Mouse (Mus musculus) liver, postnatal 0 days (tissue): ENCODE measurements around the gene Olfml2b. TPM values are rescaled to one million over a fixed set of nuclear protein-coding genes. Genes with fewer than 3 reads are reported as not detected.

Experiments used
- ATAC-seq: fragments of 200-750 bp; cut with Nextera tagmentation; 2 replicates; pipeline ENCODE4 v1.8.0; 2017; ENCODE audit warnings: mild to moderate bottlenecking, moderate library complexity
- DNase-seq: peaks from one replicate; pipeline ENCODE4 v3.0.0-alpha.2; 2016
- H3K27ac ChIP-seq: fragments of 300-500 bp; sonication (generic); 2 replicates; pipeline ENCODE4 v1.5.1; 2014; ENCODE audit warnings: antibody characterized with exemption, moderate library complexity, mild to moderate bottlenecking, low read depth
- H3K27me3 ChIP-seq: fragments of 300-500 bp; sonication (generic); 2 replicates; pipeline ENCODE4 v1.6.1; 2014; ENCODE audit warnings: low read length, control low read depth, mixed read lengths; ENCODE audit not compliant: insufficient read depth
- H3K36me3 ChIP-seq: fragments of 300-500 bp; sonication (generic); replicated peaks from 2 replicates; pipeline ENCODE4 v1.6.1; 2014; ENCODE audit warnings: mild to moderate bottlenecking, control low read depth, low read length, moderate library complexity, mixed read lengths; ENCODE audit not compliant: insufficient read depth
- H3K4me1 ChIP-seq: fragments of 300-500 bp; sonication (generic); 2 replicates; pipeline ENCODE4 v1.6.1; 2014; ENCODE audit warnings: antibody characterized with exemption, mild to moderate bottlenecking, control low read depth; ENCODE audit not compliant: insufficient read depth
- H3K4me2 ChIP-seq: fragments of 300-500 bp; sonication (generic); 2 replicates; pipeline ENCODE4 v1.6.1; 2014; ENCODE audit warnings: low read depth, mild to moderate bottlenecking, low read length, moderate library complexity, mixed read lengths
- H3K4me3 ChIP-seq: fragments of 300-500 bp; sonication (generic); 2 replicates; pipeline ENCODE4 v1.5.1; 2014; ENCODE audit warnings: low read depth, low read length
- H3K9ac ChIP-seq: fragments of 300-500 bp; sonication (generic); replicated peaks from 2 replicates; pipeline ENCODE4 v1.6.1; 2014; ENCODE audit warnings: mild to moderate bottlenecking, moderate library complexity
- H3K9me3 ChIP-seq: fragments of 300-500 bp; sonication (generic); 2 replicates; pipeline ENCODE4 v1.6.1; 2016; ENCODE audit warnings: mild to moderate bottlenecking, control low read depth, low read length, mixed read lengths
- CTCF ChIP-seq: sonication (generic); IDR thresholded peaks from 2 replicates; pipeline ENCODE4 v1.5.1; 2016; ENCODE audit warnings: antibody characterized with exemption, low read depth
- EP300 ChIP-seq: IDR thresholded peaks from 2 replicates; pipeline ENCODE4 v1.6.1; 2016; ENCODE audit warnings: antibody characterized with exemption, low read depth, mild to moderate bottlenecking
- WGBS: fragments of 180-500 bp; shearing (Covaris S2); extraction: QIAGEN DNeasy Blood & Tissue Kit; methylation state at CpG from one replicate; pipeline ENCODE4 v1.1.7; 2014; ENCODE audit not compliant: insufficient replicate concordance; 5-methylcytosine and 5-hydroxymethylcytosine counted together
- polyA plus RNA-seq: library from polyadenylated mRNA; unstranded; fragments of >200 nt; fragmentation: Nextera tagmentation; extraction: Ambion mirVana; gene quantifications from 2 replicates; pipeline ENCODE4 v1.2.1, GENCODE M21; 2015

The Olfml2b gene
- polyA plus RNA-seq, 1 experiment from 2014 or later = 2.9 TPM

DNA sequence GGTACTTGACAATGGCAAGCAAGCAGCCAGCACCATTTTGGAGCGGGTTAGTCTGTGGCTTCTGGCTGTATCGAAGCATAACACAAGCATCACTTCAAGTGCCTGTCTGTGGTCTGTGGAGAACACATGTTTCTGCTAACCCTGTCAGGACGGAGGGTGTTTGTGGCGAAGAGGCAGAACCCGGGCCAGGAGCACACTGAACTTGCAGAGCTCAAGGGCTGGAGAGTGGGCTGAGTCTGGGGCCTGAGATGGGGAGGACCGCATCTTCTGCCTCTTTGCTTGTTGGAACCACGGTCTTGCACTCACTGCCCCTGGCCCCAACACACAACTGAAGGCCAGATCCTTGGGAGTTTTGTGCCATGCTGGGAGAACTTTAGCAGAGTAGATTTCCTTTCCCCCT, 34.5 kb upstream of the Olfml2b start:
- H3K9ac ChIP-seq = no peak overlapping the region; the same call in 1 of the 2 replicates
- H3K36me3 ChIP-seq = no peaks in the 10 kb centered on the region
- no peak overlapping the region for H3K4me3 ChIP-seq
- H3K27me3 ChIP-seq = no peaks in the 10 kb centered on the region
- H3K4me2 ChIP-seq = peak overlapping the region; percentile 35
- no peaks in the 10 kb centered on the region for H3K9me3 ChIP-seq
- 36% methylated on average over 7 of the region's 7 CpGs for WGBS
- DNase-seq (peak; percentile 29), ATAC-seq (peak; percentile 71)
- H3K4me1 ChIP-seq = peaks cover 19% of the 10 kb centered on the region
- peak overlapping the region; percentile 88 for H3K27ac ChIP-seq
- TF ChIP-seq EP300 (no peak), CTCF (no peak)

GRCm38 (mm10) chr1:170610289-170610688, 34.0 kb upstream of the Olfml2b start:
- ATAC-seq (peak; percentile 99), DNase-seq (peak; percentile 69)
- WGBS = 52% methylated on average over 3 of the region's 3 CpGs
- H3K4me3 ChIP-seq = no peak overlapping the region
- H3K27ac ChIP-seq = peak overlapping the region; percentile 88
- no peaks in the 10 kb centered on the region for H3K9me3 ChIP-seq
- H3K4me1 ChIP-seq = peaks cover 19% of the 10 kb centered on the region
- H3K27me3 ChIP-seq = no peaks in the 10 kb centered on the region
- no peaks in the 10 kb centered on the region for H3K36me3 ChIP-seq
- TF ChIP-seq EP300 (peak; percentile 98), CTCF (no peak)
- no peak overlapping the region; the same call in 1 of the 2 replicates for H3K9ac ChIP-seq
- H3K4me2 ChIP-seq = peak overlapping the region; percentile 35

DNA sequence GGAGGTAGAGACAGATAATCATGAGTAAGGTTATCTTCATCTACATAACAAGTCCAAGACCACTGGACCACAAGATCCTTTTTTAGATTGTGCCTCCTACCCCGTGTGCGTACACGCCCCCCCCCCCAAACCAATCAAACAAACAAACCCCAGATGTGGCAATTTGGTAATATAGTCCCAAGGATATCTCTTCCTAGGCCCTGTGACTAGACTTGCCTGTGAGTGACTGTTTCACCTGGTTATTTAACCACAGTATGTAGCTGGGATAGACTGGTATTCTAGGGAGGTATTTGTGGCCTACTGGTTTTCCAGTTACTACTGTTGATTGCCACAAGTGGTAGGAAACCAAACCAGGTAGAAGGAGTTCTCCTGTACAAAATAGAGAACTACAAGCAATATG, 33.6 kb upstream of the Olfml2b start:
- H3K27ac ChIP-seq = peak overlapping the region; percentile 79
- H3K9ac ChIP-seq = no peak overlapping the region
- ATAC-seq = peak; percentile 52
- H3K4me1 ChIP-seq = peaks cover 19% of the 10 kb centered on the region
- 0 out of 2 replicates have a peak overlapping the region, but pooled peaks have one; percentile 35 for H3K4me2 ChIP-seq
- no peaks in the 10 kb centered on the region for H3K36me3 ChIP-seq
- no peak for TF ChIP-seq CTCF
- TF ChIP-seq EP300 = no peak
- WGBS = 49% methylated on average over 3 of the region's 3 CpGs
- DNase-seq = no peak
- H3K4me3 ChIP-seq = no peak overlapping the region
- H3K9me3 ChIP-seq = no peaks in the 10 kb centered on the region
- no peaks in the 10 kb centered on the region for H3K27me3 ChIP-seq

GRCm38 (mm10) chr1:170611631-170612030, 32.7 kb upstream of the Olfml2b start:
- Histone ChIP-seq H3K9me3 (no peaks in the 10 kb centered on the region), H3K4me1 (peaks cover 19% of the 10 kb centered on the region), H3K36me3 (no peaks in the 10 kb centered on the region), H3K9ac (no peak overlapping the region; the same call in 1 of the 2 replicates), H3K27me3 (no peaks in the 10 kb centered on the region), H3K4me2 (no peak overlapping the region), H3K4me3 (no peak overlapping the region), H3K27ac (0 out of 2 replicates have a peak overlapping the region, but pooled peaks have one; percentile 79)
- TF ChIP-seq CTCF (no peak), EP300 (no peak)
- no peak for ATAC-seq
- no peak for DNase-seq
- 80% methylated on average over 3 of the region's 3 CpGs for WGBS

DNA sequence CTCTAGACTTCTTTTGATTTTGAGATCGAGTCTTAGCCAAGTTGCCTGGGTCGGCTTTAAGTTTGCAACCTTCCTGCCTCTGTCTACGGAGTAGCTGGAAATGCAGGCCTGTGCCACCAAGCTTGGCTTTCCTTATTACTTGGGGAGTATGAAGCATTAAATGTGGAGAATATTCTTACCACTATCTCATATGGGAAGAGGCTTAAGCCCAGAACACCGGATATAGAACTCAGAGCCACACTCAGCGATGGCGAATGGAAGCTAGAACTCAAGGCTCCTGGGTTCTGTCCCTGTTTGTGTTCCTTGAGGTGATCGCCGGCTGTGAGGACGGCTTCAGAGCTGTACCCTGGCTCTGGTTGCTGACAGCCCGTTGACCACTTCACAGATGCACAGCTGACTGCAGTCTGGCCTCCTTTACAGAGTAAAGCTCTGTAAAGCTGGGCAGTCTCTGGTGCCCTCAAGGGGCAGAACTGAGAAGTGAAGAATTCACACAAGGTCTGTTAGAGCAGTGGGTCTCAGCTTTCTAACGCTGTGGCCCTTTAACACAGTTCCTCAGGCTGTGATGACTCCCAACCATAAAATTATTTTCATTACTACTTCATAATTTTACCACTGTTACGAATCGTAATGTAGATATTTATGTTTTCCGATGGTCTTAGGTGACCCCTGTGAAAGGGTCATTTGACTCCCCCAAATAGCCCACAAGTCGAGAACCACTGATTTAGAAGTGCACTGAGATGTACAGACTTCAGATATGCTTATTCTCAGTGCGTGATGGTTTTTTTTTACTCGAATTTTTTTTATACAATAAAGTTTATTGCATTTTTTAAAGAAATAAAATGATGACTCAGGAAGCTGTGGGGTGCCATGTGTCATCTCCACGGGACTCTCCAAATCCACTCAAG, 31.1 kb upstream of the Olfml2b start:
- peaks cover 18% of the 10 kb centered on the region for H3K4me1 ChIP-seq
- peak; percentile 71 for DNase-seq
- no peaks in the 10 kb centered on the region for H3K36me3 ChIP-seq
- TF ChIP-seq EP300 = no peak
- peak; percentile 97 for TF ChIP-seq CTCF
- ATAC-seq = peak; percentile 46; the same call in 1 of the 2 replicates
- no peak overlapping the region for H3K9ac ChIP-seq
- H3K27ac ChIP-seq = no peak overlapping the region
- no peaks in the 10 kb centered on the region for H3K27me3 ChIP-seq
- 60% methylated on average over 18 of the region's 18 CpGs for WGBS
- no peak overlapping the region for H3K4me3 ChIP-seq
- H3K4me2 ChIP-seq = no peak overlapping the region
- H3K9me3 ChIP-seq = no peaks in the 10 kb centered on the region

DNA sequence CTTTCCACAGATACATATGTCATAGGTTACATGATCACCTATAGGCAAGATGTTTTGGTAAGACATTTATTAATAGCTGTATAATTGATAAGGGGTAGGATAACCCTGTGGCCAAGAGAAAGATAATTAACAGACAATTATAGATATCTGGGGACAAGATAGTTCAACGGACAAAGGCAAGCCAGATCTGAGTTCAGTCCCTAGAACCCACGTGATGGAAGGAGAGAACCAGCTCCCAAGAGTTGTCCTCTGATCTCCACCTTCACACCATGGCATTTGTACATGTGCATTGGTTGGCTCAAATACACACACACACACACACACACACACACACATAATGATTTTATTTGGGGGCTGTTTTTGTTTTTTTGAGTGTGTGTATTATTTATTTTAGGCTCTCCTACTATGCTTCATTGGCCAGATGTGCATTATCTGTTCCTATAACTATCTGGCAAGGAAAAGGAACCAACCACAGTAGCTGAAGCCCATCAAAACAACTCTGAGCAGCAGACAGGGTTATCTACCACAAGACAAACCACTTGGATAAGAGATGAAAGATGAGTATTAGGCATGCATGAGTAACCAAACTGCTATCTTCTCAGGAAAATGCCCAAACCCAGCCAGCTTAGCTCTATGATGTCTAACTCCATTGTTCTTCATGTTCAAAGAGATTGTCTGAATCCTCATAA, 24.5 kb upstream of the Olfml2b start:
- no peaks in the 10 kb centered on the region for H3K27me3 ChIP-seq
- H3K9me3 ChIP-seq = peaks cover 3% of the 10 kb centered on the region; the same call in 1 of the 2 replicates
- no peak overlapping the region for H3K4me3 ChIP-seq
- H3K27ac ChIP-seq = no peak overlapping the region
- H3K9ac ChIP-seq = no peak overlapping the region
- H3K4me1 ChIP-seq = peaks cover 16% of the 10 kb centered on the region
- TF ChIP-seq CTCF (no peak), EP300 (no peak)
- H3K36me3 ChIP-seq = no peaks in the 10 kb centered on the region
- 63% methylated on average over 2 of the region's 2 CpGs for WGBS
- ATAC-seq (no peak), DNase-seq (no peak)
- H3K4me2 ChIP-seq = no peak overlapping the region
